Mouse (Mus musculus): ENCODE measurements around the gene Pheta1. TPM values are rescaled to one million over a fixed set of nuclear protein-coding genes. Genes with fewer than 3 reads are reported as not detected.
A peak's percentile ranks its signal among the peaks of the same experiment; 100 is the strongest.

The Pheta1 gene
- total RNA-seq, 2 experiments from 2014 or later = 1.1 to 2.6 TPM

GRCm38 (mm10) chr5:121879211-121879610 lies 30.4 kb downstream of the Pheta1 start:
- peak; percentile 58 for ATAC-seq (replicated peaks; ENCODE audit: poor library complexity, severe bottlenecking)

GRCm38 (mm10) chr5:121883356-121883755 lies 34.6 kb downstream of the Pheta1 start:
- no peak for ATAC-seq (replicated peaks; ENCODE audit: poor library complexity, severe bottlenecking)

- ATAC-seq (replicated peaks; ENCODE audit: poor library complexity, severe bottlenecking) = no peak
Measured at GRCm38 (mm10) chr5:121889375-121889774, 40.6 kb downstream of the Pheta1 start.

GRCm38 (mm10) chr5:121889819-121890362 lies 41.1 kb downstream of the Pheta1 start:
- ATAC-seq (replicated peaks; ENCODE audit: poor library complexity, severe bottlenecking) = no peak

GRCm38 (mm10) chr5:121890925-121891324 lies 42.1 kb downstream of the Pheta1 start:
- ATAC-seq (replicated peaks; ENCODE audit: poor library complexity, severe bottlenecking) = no peak

- ATAC-seq (replicated peaks; ENCODE audit: poor library complexity, severe bottlenecking) = no peak
Measured at GRCm38 (mm10) chr5:121892281-121892680, 43.5 kb downstream of the Pheta1 start.

- ATAC-seq (replicated peaks; ENCODE audit: poor library complexity, severe bottlenecking) = no peak
Measured at GRCm38 (mm10) chr5:121893581-121893980, 44.8 kb downstream of the Pheta1 start.

GRCm38 (mm10) chr5:121894647-121895046 lies 45.9 kb downstream of the Pheta1 start:
- no peak for ATAC-seq (replicated peaks; ENCODE audit: poor library complexity, severe bottlenecking)

GRCm38 (mm10) chr5:121895117-121895756 lies 46.5 kb downstream of the Pheta1 start:
- no peak for ATAC-seq (replicated peaks; ENCODE audit: poor library complexity, severe bottlenecking)

- ATAC-seq (replicated peaks; ENCODE audit: poor library complexity, severe bottlenecking) = no peak
Measured at GRCm38 (mm10) chr5:121902809-121903745, 54.3 kb downstream of the Pheta1 start.

Other genes with a start within 250 kb of the Pheta1 start
- 0.84 and 2.5 TPM in 2 replicates for gene Acad12, start 230.0 kb upstream of the Pheta1 start, total RNA-seq (2014; fragmentation: Nextera tagmentation)
- 2.7 and 3.3 TPM in 2 replicates for gene Acad12, start 230.0 kb upstream of the Pheta1 start, total RNA-seq (2017)
- gene Acad10, start 188.5 kb upstream of the Pheta1 start, total RNA-seq (2014; fragmentation: Nextera tagmentation) = 1.7 and 2.7 TPM in 2 replicates
- 2.1 and 4.5 TPM in 2 replicates for gene Acad10, start 188.5 kb upstream of the Pheta1 start, total RNA-seq (2017)
- 39.4 and 42.1 TPM in 2 replicates for gene Brap, start 188.4 kb upstream of the Pheta1 start, total RNA-seq (2014; fragmentation: Nextera tagmentation)
- gene Brap, start 188.4 kb upstream of the Pheta1 start, total RNA-seq (2017) = 50.6 and 56.0 TPM in 2 replicates
- 73.0 and 98.5 TPM in 2 replicates for gene Atxn2, start 137.6 kb upstream of the Pheta1 start, total RNA-seq (2014; fragmentation: Nextera tagmentation)
- 30.9 and 41.5 TPM in 2 replicates for gene Atxn2, start 137.6 kb upstream of the Pheta1 start, total RNA-seq (2017)
- 31.5 and 32.8 TPM in 2 replicates for gene Sh2b3, start 11.3 kb upstream of the Pheta1 start, total RNA-seq (2014; fragmentation: Nextera tagmentation)
- 11.9 and 12.5 TPM in 2 replicates for gene Sh2b3, start 11.3 kb upstream of the Pheta1 start, total RNA-seq (2017)
- 3.3 TPM in 1 of 2 replicates, not detected in the other for gene Cux2, start 201.1 kb downstream of the Pheta1 start, total RNA-seq (2014; fragmentation: Nextera tagmentation)
- gene Cux2, start 201.1 kb downstream of the Pheta1 start, total RNA-seq (2017) = 1.9 TPM in 1 of 2 replicates, not detected in the other

Measured in granulocyte monocyte progenitor cell, adult 5-6 weeks (primary cell).